Mouse (Mus musculus): Measurements from ENCODE around the gene Fbxl13. TPM values are rescaled to one million over a fixed set of nuclear protein-coding genes. Genes with fewer than 3 reads are reported as not detected.

Fbxl13 gene
- polyA plus RNA-seq, 1 experiment from 2014 or later = 0.13 TPM

GRCm38 (mm10) chr5:21517562-21517961 lies 127.9 kb downstream of the Fbxl13 start:
- Histone ChIP-seq H3K36me3 (no peaks in the 10 kb centered on the region), H3K9ac (replicated peaks) (no peak overlapping the region), H3K27ac (no peak overlapping the region), H3K4me1 (replicated peaks) (no peaks in the 10 kb centered on the region), H3K9me3 (no peaks in the 10 kb centered on the region), H3K27me3 (no peaks in the 10 kb centered on the region), H3K4me3 (replicated peaks) (no peak overlapping the region), H3K4me2 (no peak overlapping the region)
- no peak for ATAC-seq (ENCODE audit: insufficient number of reproducible peaks, insufficient read depth, low FRiP score, low TSS enrichment, low read depth)
- 86% methylated on average over 2 of the region's 2 CpGs for WGBS

- no peak for ATAC-seq (ENCODE audit: insufficient number of reproducible peaks, insufficient read depth, low FRiP score, low TSS enrichment, low read depth)
- H3K27ac ChIP-seq = no peak overlapping the region
- H3K36me3 ChIP-seq = no peaks in the 10 kb centered on the region
- no peaks in the 10 kb centered on the region for H3K4me1 ChIP-seq (replicated peaks)
- H3K9ac ChIP-seq (replicated peaks) = no peak overlapping the region
- 77% methylated on average over 10 of the region's 10 CpGs for WGBS
- H3K4me2 ChIP-seq = no peak overlapping the region
- H3K9me3 ChIP-seq = no peaks in the 10 kb centered on the region
- H3K27me3 ChIP-seq = no peaks in the 10 kb centered on the region
- H3K4me3 ChIP-seq (replicated peaks) = no peak overlapping the region
These were observed 132.1 kb downstream of the Fbxl13 start for GRCm38 (mm10) chr5:21513363-21513762.

DNA sequence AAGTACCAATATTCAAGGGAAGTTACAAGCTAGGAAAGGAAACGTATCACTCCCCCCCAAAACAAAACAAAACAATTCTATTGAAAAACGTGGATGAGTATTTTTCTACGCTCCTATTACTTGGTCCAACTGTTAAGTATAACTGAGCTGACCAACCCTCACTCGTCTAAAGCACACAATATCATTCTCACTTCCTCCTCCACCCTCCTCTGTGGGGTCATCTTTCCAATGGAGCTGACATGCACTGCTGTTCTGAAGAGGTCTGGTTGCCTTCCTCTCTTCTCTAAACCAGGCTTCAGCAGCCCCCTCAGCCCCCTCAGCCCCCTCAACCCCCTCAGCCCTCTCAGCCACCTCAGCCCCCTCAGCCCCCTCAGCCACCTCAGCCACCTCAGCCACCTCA lies 135.6 kb downstream of the Fbxl13 start:
- no peaks in the 10 kb centered on the region for H3K4me1 ChIP-seq (replicated peaks)
- no peak overlapping the region for H3K27ac ChIP-seq
- no peaks in the 10 kb centered on the region for H3K27me3 ChIP-seq
- ATAC-seq (ENCODE audit: insufficient number of reproducible peaks, insufficient read depth, low FRiP score, low TSS enrichment, low read depth) = no peak
- H3K9me3 ChIP-seq = no peaks in the 10 kb centered on the region
- no peak overlapping the region for H3K9ac ChIP-seq (replicated peaks)
- H3K36me3 ChIP-seq = no peaks in the 10 kb centered on the region
- 81% methylated on average over 4 of the region's 4 CpGs for WGBS
- H3K4me2 ChIP-seq = no peak overlapping the region
- no peak overlapping the region for H3K4me3 ChIP-seq (replicated peaks)

DNA sequence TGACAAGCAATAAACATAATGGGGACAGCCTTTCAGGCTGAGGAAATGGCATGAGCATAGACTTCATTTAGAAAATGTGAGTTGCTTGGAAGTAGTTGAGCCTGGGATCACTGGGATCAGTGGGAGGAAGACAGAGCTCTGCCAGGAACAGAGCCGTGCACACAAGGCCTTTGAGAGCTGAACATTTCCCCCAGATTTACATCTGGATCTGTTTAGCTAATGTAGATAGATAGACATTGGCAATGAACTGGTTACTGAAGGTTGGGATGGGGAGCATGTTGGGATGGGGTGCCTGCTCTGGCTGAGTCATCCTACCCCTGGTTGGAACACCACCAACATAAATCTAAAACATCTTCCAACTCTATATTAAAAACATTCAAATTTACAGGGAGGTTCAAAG lies 138.5 kb downstream of the Fbxl13 start:
- Histone ChIP-seq H3K27me3 (no peaks in the 10 kb centered on the region), H3K4me2 (no peak overlapping the region), H3K9me3 (no peaks in the 10 kb centered on the region), H3K9ac (replicated peaks) (no peak overlapping the region), H3K36me3 (no peaks in the 10 kb centered on the region), H3K4me1 (replicated peaks) (no peaks in the 10 kb centered on the region; the same call in 1 of the 2 replicates), H3K27ac (no peak overlapping the region), H3K4me3 (replicated peaks) (no peak overlapping the region)
- WGBS = 14% methylated on average over 1 of the region's 1 CpGs
- no peak for ATAC-seq (ENCODE audit: insufficient number of reproducible peaks, insufficient read depth, low FRiP score, low TSS enrichment, low read depth)

DNA sequence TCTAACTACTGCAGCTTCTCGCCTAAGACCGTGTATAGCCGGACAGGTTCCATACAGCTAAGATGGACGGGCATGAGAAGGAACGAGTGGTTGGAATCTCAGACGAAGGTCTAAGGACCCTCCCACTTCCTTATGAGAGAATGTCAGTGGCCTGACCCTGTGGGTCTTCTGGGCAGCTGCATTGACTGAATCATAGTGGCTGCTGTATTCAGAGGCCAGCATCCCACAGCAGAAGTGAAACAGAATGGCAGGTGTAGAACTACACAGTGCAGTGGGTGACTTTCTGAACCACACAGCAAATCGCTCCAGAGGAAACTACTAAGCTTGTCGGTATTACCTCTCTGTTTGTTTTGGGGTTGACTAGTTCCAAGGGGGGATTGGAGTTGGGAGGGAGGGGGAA lies 140.3 kb downstream of the Fbxl13 start:
- no peak for ATAC-seq (ENCODE audit: insufficient number of reproducible peaks, insufficient read depth, low FRiP score, low TSS enrichment, low read depth)

DNA sequence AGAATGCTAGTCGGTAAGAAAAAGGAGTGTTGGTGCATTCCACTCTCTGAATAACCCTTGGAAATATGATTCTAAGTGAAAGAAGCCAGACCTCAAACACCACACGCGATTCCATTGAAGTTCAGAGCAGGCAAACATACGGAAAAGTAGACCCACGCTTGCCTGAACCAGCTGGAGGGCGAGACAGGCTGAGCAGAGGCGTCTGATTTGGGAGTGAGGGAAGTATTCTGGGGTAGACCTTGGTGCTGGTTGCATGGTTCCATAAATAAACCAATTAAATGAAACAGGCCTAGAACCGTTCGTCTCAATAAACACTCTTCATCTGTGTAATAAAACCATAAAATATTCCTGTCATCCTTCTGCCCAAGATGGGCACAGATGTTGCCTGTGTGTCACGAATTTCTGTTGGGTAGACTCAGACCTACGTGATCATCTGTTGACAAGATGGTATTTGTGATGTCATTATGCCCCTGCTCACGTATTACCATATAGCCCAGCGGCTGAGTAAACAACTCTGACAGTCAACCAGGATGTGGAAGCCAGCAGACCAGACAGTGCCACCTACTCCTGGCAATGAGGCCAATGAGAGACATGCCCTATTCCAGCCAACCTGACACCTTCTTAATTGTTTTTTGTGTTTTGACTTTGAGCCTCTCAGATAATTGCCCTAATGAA lies 142.4 kb downstream of the Fbxl13 start:
- no peaks in the 10 kb centered on the region for H3K36me3 ChIP-seq
- no peak overlapping the region for H3K9ac ChIP-seq (replicated peaks)
- no peaks in the 10 kb centered on the region for H3K9me3 ChIP-seq
- peaks cover 5% of the 10 kb centered on the region for H3K4me1 ChIP-seq (replicated peaks)
- no peak overlapping the region for H3K4me3 ChIP-seq (replicated peaks)
- no peak overlapping the region for H3K27ac ChIP-seq
- ATAC-seq (ENCODE audit: insufficient number of reproducible peaks, insufficient read depth, low FRiP score, low TSS enrichment, low read depth) = no peak
- H3K27me3 ChIP-seq = no peaks in the 10 kb centered on the region
- no peak overlapping the region for H3K4me2 ChIP-seq
- WGBS = 58% methylated on average over 13 of the region's 13 CpGs

More for the DNA sequence above, 140.3 kb downstream of the Fbxl13 start:
- WGBS = 82% methylated on average over 8 of the region's 8 CpGs
- no peaks in the 10 kb centered on the region for H3K36me3 ChIP-seq
- no peak overlapping the region for H3K9ac ChIP-seq (replicated peaks)
- peaks cover 5% of the 10 kb centered on the region for H3K4me1 ChIP-seq (replicated peaks)
- no peaks in the 10 kb centered on the region for H3K9me3 ChIP-seq
- no peak overlapping the region for H3K4me3 ChIP-seq (replicated peaks)
- no peak overlapping the region for H3K4me2 ChIP-seq
- no peak overlapping the region for H3K27ac ChIP-seq
- H3K27me3 ChIP-seq = no peaks in the 10 kb centered on the region

DNA sequence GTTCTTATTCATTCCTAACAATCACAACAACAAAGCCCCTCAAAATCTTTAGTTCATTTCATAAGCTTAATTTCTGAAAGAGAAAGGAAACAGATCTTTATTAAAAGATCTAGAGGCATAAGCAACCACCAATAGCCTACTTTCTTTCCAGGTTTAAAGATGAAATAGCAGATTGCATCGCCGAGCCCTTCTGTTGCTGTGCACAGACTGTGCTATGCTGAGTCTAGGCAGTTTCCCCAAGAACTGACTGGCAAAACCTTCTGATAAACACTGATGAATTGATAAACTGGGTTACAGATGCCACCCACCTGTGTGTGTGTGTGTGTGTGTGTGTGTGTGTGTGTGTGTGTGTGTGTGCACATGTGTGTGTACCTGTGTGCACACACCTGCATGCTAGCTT lies 144.5 kb downstream of the Fbxl13 start:
- H3K27ac ChIP-seq = 0 out of 2 replicates have a peak overlapping the region, but pooled peaks have one; percentile 41
- ATAC-seq (ENCODE audit: insufficient number of reproducible peaks, insufficient read depth, low FRiP score, low TSS enrichment, low read depth) = no peak
- no peak overlapping the region for H3K4me3 ChIP-seq (replicated peaks)
- H3K9ac ChIP-seq (replicated peaks) = no peak overlapping the region
- H3K36me3 ChIP-seq = no peaks in the 10 kb centered on the region
- no peaks in the 10 kb centered on the region for H3K9me3 ChIP-seq
- H3K27me3 ChIP-seq = no peaks in the 10 kb centered on the region
- H3K4me1 ChIP-seq (replicated peaks) = peaks cover 18% of the 10 kb centered on the region
- 85% methylated on average over 2 of the region's 2 CpGs for WGBS
- H3K4me2 ChIP-seq = no peak overlapping the region

DNA sequence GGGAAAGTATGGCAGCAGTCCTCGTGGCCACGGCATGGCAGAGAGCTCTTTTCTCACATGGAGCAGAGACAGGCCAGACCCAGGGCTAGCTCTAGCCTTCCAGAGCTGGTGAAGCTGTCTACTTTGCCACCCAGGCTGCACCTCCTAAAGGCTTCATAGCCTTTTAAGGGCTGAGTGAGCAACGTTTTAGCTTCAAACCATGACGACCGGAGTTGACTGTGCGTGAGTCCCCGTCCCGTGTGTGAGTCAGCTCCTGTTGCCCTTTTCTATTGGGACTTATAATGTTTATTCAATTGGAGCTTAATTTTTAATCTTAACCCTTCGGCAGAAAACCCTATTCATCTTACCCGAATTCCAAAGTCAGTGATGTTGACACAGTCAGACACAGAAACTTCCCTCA lies 145.3 kb downstream of the Fbxl13 start:
- peaks cover 23% of the 10 kb centered on the region for H3K4me1 ChIP-seq (replicated peaks)
- no peak overlapping the region for H3K27ac ChIP-seq
- H3K4me2 ChIP-seq = no peak overlapping the region
- 88% methylated on average over 10 of the region's 10 CpGs for WGBS
- H3K4me3 ChIP-seq (replicated peaks) = no peak overlapping the region
- no peak for ATAC-seq (ENCODE audit: insufficient number of reproducible peaks, insufficient read depth, low FRiP score, low TSS enrichment, low read depth)
- H3K36me3 ChIP-seq = no peaks in the 10 kb centered on the region
- no peaks in the 10 kb centered on the region for H3K9me3 ChIP-seq
- no peak overlapping the region for H3K9ac ChIP-seq (replicated peaks)
- H3K27me3 ChIP-seq = no peaks in the 10 kb centered on the region

- Histone ChIP-seq H3K9ac (replicated peaks) (no peak overlapping the region), H3K9me3 (no peaks in the 10 kb centered on the region), H3K27me3 (no peaks in the 10 kb centered on the region), H3K4me1 (replicated peaks) (peaks cover 26% of the 10 kb centered on the region), H3K4me2 (no peak overlapping the region), H3K4me3 (replicated peaks) (no peak overlapping the region), H3K36me3 (no peaks in the 10 kb centered on the region), H3K27ac (no peak overlapping the region)
- ATAC-seq (ENCODE audit: insufficient number of reproducible peaks, insufficient read depth, low FRiP score, low TSS enrichment, low read depth) = no peak
- 76% methylated on average over 11 of the region's 11 CpGs for WGBS
These were observed 146.5 kb downstream of the Fbxl13 start for GRCm38 (mm10) chr5:21498925-21499324.

DNA sequence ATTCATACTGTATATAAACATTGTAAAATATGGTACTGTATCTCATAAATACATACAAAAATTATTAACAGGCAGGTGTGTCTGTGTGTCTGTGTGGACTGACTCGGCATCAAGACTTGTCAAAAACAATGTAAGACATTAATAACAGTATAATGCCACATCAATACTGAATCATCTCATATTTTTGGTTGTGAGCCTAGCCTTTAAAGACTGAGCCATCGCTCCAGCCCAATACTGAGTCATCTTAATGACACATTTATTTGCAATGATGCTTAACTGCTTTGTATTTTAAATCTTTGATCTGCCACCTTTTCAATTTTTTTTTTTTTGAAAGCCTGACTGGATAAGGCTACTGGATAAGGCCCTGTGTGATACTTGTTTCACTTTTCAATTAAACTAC lies 146.9 kb downstream of the Fbxl13 start:
- no peak for ATAC-seq (ENCODE audit: insufficient number of reproducible peaks, insufficient read depth, low FRiP score, low TSS enrichment, low read depth)
- no peaks in the 10 kb centered on the region for H3K36me3 ChIP-seq
- H3K4me3 ChIP-seq (replicated peaks) = no peak overlapping the region
- H3K9me3 ChIP-seq = no peaks in the 10 kb centered on the region
- H3K4me2 ChIP-seq = no peak overlapping the region
- H3K9ac ChIP-seq (replicated peaks) = no peak overlapping the region
- no peaks in the 10 kb centered on the region for H3K27me3 ChIP-seq
- 91% methylated on average over 2 of the region's 2 CpGs for WGBS
- peaks cover 26% of the 10 kb centered on the region for H3K4me1 ChIP-seq (replicated peaks)
- H3K27ac ChIP-seq = no peak overlapping the region

- whole genome bisulfite sequencing = 34% methylated on average over 3 of the region's 3 CpGs
- no peak for ATAC-seq (ENCODE audit: insufficient number of reproducible peaks, insufficient read depth, low FRiP score, low TSS enrichment, low read depth)
- peaks cover 26% of the 10 kb centered on the region for H3K4me1 ChIP-seq (replicated peaks)
- no peak overlapping the region for H3K9ac ChIP-seq (replicated peaks)
- no peak overlapping the region for H3K4me2 ChIP-seq
- H3K27ac ChIP-seq = peak overlapping the region; percentile 72
- H3K27me3 ChIP-seq = no peaks in the 10 kb centered on the region
- H3K9me3 ChIP-seq = no peaks in the 10 kb centered on the region
- no peak overlapping the region for H3K4me3 ChIP-seq (replicated peaks)
- no peaks in the 10 kb centered on the region for H3K36me3 ChIP-seq
These were observed 148.6 kb downstream of the Fbxl13 start for GRCm38 (mm10) chr5:21496881-21497280.

- H3K27me3 ChIP-seq = no peaks in the 10 kb centered on the region
- H3K9ac ChIP-seq (replicated peaks) = no peak overlapping the region
- peak overlapping the region; percentile 72 for H3K27ac ChIP-seq
- H3K4me2 ChIP-seq = no peak overlapping the region
- peaks cover 25% of the 10 kb centered on the region for H3K4me1 ChIP-seq (replicated peaks)
- H3K9me3 ChIP-seq = no peaks in the 10 kb centered on the region
- WGBS = 29% methylated on average over 6 of the region's 6 CpGs
- H3K36me3 ChIP-seq = no peaks in the 10 kb centered on the region
- ATAC-seq (ENCODE audit: insufficient number of reproducible peaks, insufficient read depth, low FRiP score, low TSS enrichment, low read depth) = peak; percentile 56; the same call in 1 of the 2 replicates
- no peak overlapping the region for H3K4me3 ChIP-seq (replicated peaks)
These were observed 149.1 kb downstream of the Fbxl13 start for GRCm38 (mm10) chr5:21496321-21496720.
